Mouse (Mus musculus) heart, postnatal 10 days (tissue): Measurements from ENCODE around the gene Tns1. TPM values are rescaled to one million over a fixed set of nuclear protein-coding genes. Genes with fewer than 3 reads are reported as not detected.

Experiments used
- DNase-seq, 2 experiments: peaks; one replicate each; pipeline ENCODE4 v3.0.0; 2021
- intact Hi-C: fragments of 180-260 bp; cut with DNase I; formaldehyde crosslinking; loops from one replicate; pipeline ENCODE4 v1.15.1; 2025
- total RNA-seq, 2 experiments: library from RNA; stranded (reverse); gene quantifications; 2 replicates each; pipeline ENCODE4 v1.2.3; 2021

Tns1 gene
- total RNA-seq, 2 experiments from 2014 or later: 532 to 688 TPM

DNA sequence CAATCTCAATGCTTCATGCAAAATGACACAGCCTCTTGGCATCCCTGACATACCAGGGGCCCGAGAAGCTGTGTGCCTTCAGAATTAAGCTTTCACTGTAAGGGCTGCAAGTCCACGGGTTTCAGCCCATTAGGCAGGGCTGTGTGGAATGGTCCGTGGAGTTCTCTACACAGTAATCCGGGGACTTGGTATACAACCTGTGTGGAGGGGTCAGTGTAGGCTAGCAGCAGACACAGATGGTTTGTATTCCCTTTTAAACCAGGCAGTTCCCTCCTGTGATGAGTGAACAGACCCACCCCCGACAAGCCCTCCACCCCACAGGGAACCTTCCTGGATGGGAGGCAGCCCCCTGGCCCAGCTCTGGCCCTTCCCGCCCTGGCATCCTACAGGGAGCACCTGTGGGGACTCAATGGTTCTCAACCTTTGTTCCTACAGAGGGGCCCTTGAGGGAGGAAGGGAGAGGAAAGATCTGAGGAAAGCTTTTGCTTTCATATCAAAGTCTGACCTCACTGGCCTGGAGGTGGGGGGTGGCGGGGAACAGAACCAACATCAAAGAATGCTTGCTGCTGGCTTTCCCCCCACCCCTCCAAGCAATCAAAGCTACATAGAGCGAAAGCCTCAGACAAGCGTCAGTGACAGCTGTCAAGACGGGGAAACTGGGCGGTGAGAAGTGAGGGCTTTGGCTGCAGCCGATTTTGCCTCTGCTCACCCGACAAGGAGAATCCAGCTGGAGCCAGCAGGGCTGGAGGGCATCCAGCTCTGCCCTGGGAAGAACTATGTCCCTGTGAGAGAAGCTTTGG is 155.3 kb downstream of the Tns1 start:
- intact Hi-C loops: no loop called here

DNA sequence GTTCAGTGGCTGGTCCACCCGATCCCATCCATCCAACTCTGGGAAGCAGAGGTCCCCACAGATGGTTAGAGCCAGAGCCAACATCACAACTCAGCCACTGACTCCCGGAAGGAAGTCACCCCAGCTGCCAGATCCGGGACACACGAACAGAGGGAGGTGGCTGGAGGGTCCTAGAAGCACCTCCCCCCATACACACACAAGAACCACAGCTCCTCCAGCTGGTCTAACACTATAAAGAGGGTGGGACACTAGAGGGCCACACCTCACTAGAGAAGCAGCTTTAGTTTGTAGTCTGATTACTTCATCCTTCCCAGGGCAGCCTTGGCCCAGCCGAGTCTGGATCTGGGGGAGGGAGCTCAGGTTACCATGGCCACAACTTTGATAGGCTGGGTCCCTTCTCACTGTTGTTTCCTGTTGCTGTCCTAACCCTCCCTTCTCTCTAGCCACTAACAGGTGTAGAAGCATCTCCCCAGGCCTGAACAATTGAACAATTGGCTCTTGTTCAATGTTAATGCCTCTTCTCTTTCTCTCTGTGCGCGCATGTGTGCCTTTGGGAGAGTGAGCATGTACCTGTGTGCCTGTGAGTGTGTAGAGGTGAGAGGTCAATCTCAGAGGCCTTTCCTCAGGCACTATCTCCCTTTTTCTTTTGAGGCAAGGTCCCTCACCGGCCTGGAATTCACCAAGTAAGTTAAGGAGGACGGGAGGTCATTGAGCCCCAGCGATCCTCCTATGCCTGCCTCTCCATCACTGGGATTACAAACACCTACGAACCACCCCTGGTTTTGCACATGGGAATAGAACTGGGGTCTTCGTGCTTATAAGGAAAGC is 157.6 kb downstream of the Tns1 start:
- intact Hi-C loops: no loop called here
- DNase-seq: peak; percentile 83 to 84

More for the DNA sequence above, 155.3 kb downstream of the Tns1 start:
- peak; percentile 81 for DNase-seq

- intact Hi-C loops: no loop called here
- DNase-seq: no peak
These were observed 160.0 kb downstream of the Tns1 start for GRCm38 (mm10) chr1:73964151-73964743.

DNA sequence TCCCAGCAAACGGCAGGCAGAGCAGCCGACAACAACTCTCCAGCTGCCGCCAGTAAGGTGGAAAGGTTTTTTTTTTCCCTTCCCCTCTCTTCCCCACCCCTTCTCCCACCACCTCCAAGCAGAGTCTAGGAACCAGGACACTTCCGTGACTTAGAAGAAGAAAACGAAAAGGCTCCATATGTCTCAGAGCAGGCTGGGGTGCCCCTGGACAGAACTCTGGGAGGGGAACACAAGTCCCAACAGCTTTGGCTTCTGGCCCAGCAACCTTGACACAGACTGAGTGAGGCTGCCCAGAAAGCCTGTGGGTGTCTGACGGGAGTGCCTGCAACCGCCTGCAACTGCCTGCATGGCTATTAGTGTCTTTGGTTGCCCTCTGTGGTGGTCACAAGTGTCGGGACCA is 160.6 kb downstream of the Tns1 start:
- intact Hi-C loops: loop anchor here (2.0 kb wide), 2 partner anchors 21 to 41 kb away; no protein-coding TSS in a partner anchor
- DNase-seq: peak; percentile 91

GRCm38 (mm10) chr1:73962668-73963371 is 161.4 kb downstream of the Tns1 start:
- intact Hi-C loops: loop anchor here (2.0 kb wide), 2 partner anchors 20 to 40 kb away; no protein-coding TSS in a partner anchor
- peak; percentile 95 for DNase-seq

- DNase-seq: peak; percentile 70 to 75
- intact Hi-C loops: loop anchor here (2.0 kb wide), 2 partner anchors 19 to 39 kb away; no protein-coding TSS in a partner anchor
These were observed 162.2 kb downstream of the Tns1 start for GRCm38 (mm10) chr1:73962049-73962448.

DNA sequence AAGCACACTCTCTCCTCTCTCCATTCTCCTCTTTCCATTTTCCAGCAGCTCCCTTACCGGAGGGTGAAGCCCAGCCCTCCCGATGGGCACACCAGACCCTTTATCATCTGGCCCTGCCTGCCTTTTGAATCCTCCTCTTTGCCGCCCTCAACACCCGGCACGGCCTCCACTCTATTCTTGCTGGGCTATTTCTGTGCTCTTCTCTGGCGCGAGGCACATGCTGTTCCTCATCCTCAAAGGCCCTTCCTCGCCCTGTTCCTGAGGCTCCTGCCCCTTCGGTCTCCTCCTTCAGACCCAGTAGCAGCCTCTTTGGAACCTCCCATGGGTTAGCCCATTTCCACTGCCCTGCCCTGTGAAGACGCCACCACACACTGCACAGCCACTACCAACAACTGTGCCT is 164.5 kb downstream of the Tns1 start:
- DNase-seq: peak in 1 of 2 experiments; percentile 50
- intact Hi-C loops: no loop called here

GRCm38 (mm10) chr1:73959344-73959743 is 164.9 kb downstream of the Tns1 start:
- DNase-seq: no peak
- intact Hi-C loops: no loop called here

DNA sequence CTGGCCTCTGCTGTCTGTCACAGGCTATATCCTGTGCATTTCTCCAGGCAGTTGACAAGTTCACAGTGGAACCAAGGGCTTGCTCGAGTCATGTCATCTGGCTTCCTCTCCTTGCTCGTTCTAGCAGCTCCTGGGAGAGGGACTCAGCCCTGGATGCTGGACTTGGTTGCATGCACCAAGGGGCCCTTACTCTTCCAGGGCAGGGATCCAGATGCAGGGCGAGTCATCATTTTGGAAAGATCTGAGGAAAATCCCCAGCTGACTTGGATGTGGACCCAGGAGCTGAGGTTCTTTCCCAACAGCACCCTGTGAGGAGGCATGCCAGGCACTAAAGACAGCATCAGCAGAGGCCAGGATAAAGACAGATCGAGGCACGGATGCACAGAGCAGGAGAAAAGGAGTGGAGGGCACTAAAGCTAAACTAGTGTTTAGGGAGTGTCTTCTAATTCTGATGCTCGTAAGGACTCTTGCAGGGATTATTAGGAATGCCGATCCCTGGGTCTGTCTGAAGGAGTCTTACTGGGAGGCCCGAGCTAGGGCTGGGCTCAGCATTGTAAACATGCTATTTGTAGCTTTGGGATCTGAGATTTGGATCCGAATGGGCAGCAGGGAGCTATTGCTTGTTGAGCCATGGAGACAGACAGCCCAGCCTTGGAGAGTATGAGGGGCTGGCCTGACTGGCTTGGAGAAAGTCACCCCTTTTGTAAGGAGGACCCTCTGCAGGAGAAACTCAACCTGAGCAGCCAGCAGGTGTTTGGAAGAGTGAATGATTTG is 165.9 kb downstream of the Tns1 start:
- intact Hi-C loops: no loop called here
- peak; percentile 71 to 77 for DNase-seq

GRCm38 (mm10) chr1:73957428-73957827 is 166.8 kb downstream of the Tns1 start:
- intact Hi-C loops: no loop called here
- DNase-seq: no peak

DNA sequence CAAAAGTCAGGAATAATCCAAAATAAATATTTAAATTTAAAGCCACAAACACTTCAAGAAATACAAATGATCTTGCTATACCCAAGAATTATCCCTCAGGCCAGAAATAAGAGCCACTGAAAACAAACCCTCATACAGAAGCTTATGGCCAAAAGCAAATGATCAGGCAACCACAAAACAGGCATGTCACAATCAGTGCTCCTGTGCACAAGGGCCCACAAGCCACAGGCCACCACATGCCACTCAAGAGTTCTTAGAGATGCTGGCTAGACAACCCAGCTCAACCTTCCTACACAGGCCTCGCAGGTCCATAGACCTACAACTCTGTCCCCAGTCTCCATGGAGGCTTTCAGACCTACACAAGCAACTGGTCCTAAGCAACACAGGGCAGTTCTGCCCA is 167.9 kb downstream of the Tns1 start:
- DNase-seq: no peak
- intact Hi-C loops: no loop called here

DNA sequence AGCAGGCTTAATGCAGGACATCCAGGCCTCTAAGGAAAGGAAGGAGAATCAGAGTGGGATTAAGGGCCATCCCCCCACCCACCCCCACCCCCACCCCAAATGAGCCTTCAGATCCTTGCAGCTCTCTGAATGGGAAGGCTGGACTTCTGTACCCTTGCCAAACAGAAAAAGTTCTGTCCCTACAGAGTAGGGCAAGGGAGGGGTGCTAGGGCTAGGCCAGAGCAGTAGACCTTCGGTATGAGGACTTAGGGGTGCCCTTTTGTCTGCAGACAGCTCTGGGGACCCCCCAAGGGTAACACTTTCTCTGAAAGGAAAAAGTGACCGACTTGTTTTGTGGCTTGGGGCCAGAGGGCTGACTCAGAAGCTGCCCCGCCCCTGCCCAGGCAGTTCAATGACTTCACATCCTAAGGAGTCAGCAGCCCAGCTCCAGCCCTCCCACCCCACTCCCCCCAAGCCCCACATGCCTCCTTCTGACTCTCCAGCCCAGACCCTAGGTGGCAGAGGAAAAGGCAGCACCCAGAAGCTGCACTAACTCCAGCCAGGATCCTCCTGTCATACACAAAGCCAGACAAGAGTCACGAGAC is 168.9 kb downstream of the Tns1 start:
- intact Hi-C loops: no loop called here
- DNase-seq: peak; percentile 84 to 86

DNA sequence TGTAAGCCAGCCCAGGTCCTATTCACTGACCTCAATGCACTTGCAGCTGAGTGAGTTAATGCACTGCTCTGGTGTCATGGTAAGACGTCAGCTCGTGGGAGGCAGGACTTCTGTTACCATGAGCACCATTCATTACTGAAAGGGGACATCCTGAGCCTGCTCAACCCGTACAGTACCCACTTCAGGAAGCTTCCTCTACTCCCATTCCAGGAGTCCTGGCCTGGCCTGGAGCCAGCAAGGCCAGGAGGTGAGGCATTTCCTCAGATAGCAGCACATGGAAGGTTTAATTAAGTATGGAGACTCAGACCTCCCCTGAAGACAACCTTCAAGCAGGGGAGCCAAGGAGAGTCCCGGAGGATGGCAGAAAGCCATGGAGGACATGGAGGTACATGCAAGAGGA is 169.6 kb downstream of the Tns1 start:
- peak in 1 of 2 experiments; percentile 59 for DNase-seq

GRCm38 (mm10) chr1:73954015-73954408 is 170.2 kb downstream of the Tns1 start:
- intact Hi-C loops: no loop called here
- DNase-seq: no peak

More for the DNA sequence above, 169.6 kb downstream of the Tns1 start:
- intact Hi-C loops: no loop called here

- no peak for DNase-seq
- intact Hi-C loops: no loop called here
These were observed 170.8 kb downstream of the Tns1 start for GRCm38 (mm10) chr1:73953317-73954014.

DNA sequence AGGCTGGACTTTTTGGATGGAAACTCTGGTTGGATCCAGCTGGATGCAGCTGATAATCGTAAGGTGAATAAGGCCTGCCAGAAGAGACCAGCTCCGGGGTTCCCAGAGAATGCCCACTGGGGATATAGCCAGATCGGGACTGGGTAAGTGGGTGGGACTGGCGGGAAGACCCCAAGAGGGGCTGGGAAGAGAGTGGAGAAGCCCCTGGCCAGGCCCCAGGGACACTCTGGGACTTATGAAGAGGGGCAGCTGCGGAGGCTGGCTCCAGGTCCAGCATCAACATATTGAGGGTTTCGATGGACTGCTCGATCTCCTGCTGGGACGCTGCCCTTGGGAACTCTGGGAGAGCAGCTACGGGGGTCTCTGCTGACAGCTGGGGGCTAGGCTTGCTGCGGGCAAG is 171.7 kb downstream of the Tns1 start:
- intact Hi-C loops: no loop called here
- DNase-seq: no peak

DNA sequence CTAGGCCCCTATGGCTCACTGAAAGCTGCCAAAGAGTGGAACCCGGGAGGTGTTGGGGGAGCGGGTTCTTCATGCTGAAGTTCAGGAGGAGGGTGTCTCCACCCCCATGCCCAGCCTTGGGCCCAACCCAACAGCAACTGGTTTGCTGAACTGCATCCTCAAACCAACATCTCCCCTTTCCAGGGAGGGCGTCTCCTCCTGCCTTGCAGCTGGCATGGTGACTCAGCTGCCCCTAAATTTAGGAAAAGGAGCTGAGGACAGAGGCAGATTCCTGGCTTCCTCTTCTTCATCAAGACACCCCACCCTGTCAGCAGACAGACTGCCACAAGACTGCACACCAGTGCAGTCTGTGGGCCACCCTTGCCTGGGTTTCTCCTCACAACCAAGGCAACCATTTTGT is 173.1 kb downstream of the Tns1 start:
- intact Hi-C loops: no loop called here
- no peak for DNase-seq

DNA sequence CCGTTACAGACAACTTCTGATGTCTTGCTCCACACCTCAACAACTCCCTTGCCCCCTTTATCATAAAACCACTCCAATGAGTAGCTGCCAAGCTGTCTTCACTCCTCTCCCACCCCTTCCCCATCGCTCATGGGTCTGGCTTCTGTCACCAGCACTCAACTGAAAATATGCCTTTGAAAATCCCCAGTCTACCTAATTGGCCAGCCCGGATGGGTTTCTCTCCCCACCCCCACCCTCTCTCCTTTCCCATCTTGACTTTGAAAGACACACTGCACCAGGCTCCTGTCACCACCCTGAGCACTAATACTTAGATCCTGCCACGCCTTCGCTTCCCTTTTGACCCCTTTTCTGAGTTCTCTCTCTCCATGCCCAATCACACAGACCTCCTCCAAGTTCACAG is 175.5 kb downstream of the Tns1 start:
- peak in 1 of 2 experiments; percentile 74 for DNase-seq
- intact Hi-C loops: no loop called here
